Mouse (Mus musculus): ENCODE data around the gene Cdk14. TPM values are rescaled to one million over a fixed set of nuclear protein-coding genes. Genes with fewer than 3 reads are reported as not detected.

The Cdk14 gene
- polyA plus RNA-seq, 1 experiment = 2.6 TPM

DNA sequence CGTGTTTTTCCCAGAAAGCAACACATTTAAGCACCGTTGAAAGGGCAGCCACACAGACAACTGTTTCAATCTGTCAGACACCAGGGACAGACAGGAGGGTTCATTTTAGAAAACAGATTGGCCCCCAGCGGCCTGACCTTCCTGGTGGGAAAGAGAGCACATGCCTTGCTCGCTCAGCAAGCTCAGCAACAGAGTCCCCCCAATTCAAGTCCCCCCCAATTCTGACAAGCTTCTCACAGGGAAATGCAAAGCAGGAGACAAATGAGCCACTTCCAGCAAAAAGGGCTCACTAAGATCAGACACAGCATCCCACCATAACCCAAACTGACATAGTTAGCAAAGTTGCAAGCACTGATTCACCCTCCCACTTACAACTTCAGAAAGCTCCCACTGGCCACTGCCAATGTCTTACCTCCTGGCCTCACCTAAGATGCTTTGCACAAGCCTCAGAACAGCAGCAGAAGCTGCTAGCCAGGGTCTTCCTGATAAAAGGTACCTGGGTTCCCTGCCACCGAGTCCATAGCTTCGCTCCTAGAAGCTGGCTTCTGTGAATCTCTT lies 551.5 kb downstream of the Cdk14 start:
- H3K27me3 ChIP-seq (replicated peaks; ENCODE audit: control insufficient read depth, insufficient read depth, low read length) = no peaks in the 10 kb centered on the region
- 48% methylated on average over 6 of the region's 6 CpGs for WGBS
- TF ChIP-seq CTCF (conservative IDR thresholded peaks at IDR 0.05; ENCODE audit: insufficient read depth, insufficient read length, low read depth, low read length) = no peak
- TF ChIP-seq POLR2A (IDR thresholded peaks at IDR 0.05; ENCODE audit: low read depth, low read length) = no peak
- no peaks in the 10 kb centered on the region for H3K36me3 ChIP-seq (ENCODE audit: control insufficient read depth, insufficient read depth, low read length)
- H3K27ac ChIP-seq (ENCODE audit: insufficient read depth, low read depth, low read length) = no peak overlapping the region
- H3K4me1 ChIP-seq (ENCODE audit: control insufficient read depth, insufficient read depth, low read length) = no peaks in the 10 kb centered on the region; the same call in 1 of the 2 replicates
- no peak overlapping the region for H3K4me3 ChIP-seq (ENCODE audit: insufficient read depth, low read depth, low read length)
- peak; percentile 50 for DNase-seq

DNA sequence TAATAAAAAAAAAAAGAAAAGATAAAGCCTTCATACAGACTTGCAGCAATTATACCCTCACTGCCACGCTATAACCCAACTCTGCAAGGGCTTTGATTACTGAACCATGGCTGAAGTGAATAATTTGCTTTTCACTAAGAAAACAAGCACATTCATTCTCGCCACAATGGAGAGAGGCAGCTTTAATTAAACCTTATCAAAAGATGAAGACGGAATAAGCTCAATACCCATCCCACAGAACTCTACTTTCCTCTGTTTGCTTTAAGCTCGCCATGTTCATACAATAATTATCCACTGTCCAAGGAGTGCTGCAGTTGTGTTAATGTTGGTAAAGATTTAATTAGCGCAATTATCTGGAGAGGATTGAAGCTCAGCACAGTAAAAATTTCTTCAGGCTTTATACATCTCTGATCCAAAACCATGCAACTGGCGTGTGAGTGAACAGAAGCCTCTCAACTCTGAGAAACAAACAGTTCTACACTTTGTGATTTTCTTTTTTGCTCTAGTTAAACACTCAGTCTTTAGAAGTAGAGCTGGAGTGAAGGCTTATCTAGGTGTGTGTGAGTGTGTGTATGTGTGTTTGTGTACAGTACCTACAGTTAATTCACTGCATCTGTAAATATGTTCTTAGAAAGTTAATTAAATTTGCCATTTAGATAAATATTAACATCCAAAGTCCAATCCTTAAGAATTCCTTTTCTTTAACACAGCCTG lies 552.1 kb downstream of the Cdk14 start:
- peak; percentile 40 for DNase-seq
- Histone ChIP-seq H3K27ac (ENCODE audit: insufficient read depth, low read depth, low read length) (no peak overlapping the region), H3K4me3 (ENCODE audit: insufficient read depth, low read depth, low read length) (no peak overlapping the region), H3K4me1 (ENCODE audit: control insufficient read depth, insufficient read depth, low read length) (no peaks in the 10 kb centered on the region; the same call in 1 of the 2 replicates), H3K36me3 (ENCODE audit: control insufficient read depth, insufficient read depth, low read length) (no peaks in the 10 kb centered on the region), H3K27me3 (replicated peaks; ENCODE audit: control insufficient read depth, insufficient read depth, low read length) (no peaks in the 10 kb centered on the region)
- TF ChIP-seq CTCF (conservative IDR thresholded peaks at IDR 0.05; ENCODE audit: insufficient read depth, insufficient read length, low read depth, low read length) (no peak), POLR2A (IDR thresholded peaks at IDR 0.05; ENCODE audit: low read depth, low read length) (no peak)
- WGBS = 49% methylated on average over 6 of the region's 6 CpGs

DNA sequence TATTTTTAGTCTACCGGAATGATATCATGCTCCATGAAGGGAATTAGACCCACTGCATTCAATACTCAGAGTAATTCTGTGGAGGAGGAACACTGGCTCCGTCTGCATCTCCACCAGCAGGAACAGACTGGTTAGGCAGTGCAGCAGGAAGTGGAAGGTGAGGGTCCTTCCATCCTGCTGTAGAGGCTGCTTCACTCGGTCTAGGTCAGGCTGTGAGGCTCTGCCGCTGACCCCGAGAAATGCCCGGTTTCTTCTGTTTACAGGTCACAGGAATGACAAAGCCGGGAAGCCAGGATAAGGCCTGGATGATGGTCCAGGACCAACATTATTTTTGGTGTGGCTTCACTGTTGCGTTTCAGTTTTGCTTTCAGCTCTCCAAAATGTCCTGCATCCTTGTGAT lies 553.2 kb downstream of the Cdk14 start:
- Histone ChIP-seq H3K4me3 (ENCODE audit: insufficient read depth, low read depth, low read length) (no peak overlapping the region), H3K27me3 (replicated peaks; ENCODE audit: control insufficient read depth, insufficient read depth, low read length) (no peaks in the 10 kb centered on the region), H3K27ac (ENCODE audit: insufficient read depth, low read depth, low read length) (no peak overlapping the region), H3K4me1 (ENCODE audit: control insufficient read depth, insufficient read depth, low read length) (no peaks in the 10 kb centered on the region; the same call in 1 of the 2 replicates), H3K36me3 (ENCODE audit: control insufficient read depth, insufficient read depth, low read length) (no peaks in the 10 kb centered on the region)
- no peak for TF ChIP-seq POLR2A (IDR thresholded peaks at IDR 0.05; ENCODE audit: low read depth, low read length)
- TF ChIP-seq CTCF (conservative IDR thresholded peaks at IDR 0.05; ENCODE audit: insufficient read depth, insufficient read length, low read depth, low read length) = no peak
- WGBS = 68% methylated on average over 8 of the region's 8 CpGs
- no peak for DNase-seq

DNA sequence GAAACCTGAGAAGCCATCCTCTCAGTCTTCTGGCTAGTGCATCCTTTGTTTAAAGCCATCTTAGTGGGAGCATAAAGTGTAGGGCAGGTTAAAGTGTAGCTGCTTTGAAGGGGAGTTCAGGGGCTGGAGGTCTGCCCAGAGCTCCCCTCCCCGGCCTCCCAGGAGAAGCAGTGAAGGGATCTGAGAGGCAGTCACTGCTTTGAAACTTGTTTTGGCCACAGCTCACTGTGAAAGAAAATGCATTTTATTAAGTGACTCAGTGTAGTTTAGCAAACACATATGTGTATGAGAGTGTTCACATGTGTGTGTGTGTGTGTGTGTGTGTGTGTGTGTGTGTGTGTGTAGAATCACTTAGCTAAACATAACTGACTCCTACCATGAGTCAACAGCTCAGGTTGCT lies 554.0 kb downstream of the Cdk14 start:
- DNase-seq = no peak
- no peaks in the 10 kb centered on the region for H3K27me3 ChIP-seq (replicated peaks; ENCODE audit: control insufficient read depth, insufficient read depth, low read length)
- H3K4me3 ChIP-seq (ENCODE audit: insufficient read depth, low read depth, low read length) = no peak overlapping the region
- WGBS = 23% methylated on average over 1 of the region's 1 CpGs
- no peaks in the 10 kb centered on the region for H3K36me3 ChIP-seq (ENCODE audit: control insufficient read depth, insufficient read depth, low read length)
- H3K4me1 ChIP-seq (ENCODE audit: control insufficient read depth, insufficient read depth, low read length) = no peaks in the 10 kb centered on the region; the same call in 1 of the 2 replicates
- TF ChIP-seq POLR2A (IDR thresholded peaks at IDR 0.05; ENCODE audit: low read depth, low read length) (no peak), CTCF (conservative IDR thresholded peaks at IDR 0.05; ENCODE audit: insufficient read depth, insufficient read length, low read depth, low read length) (no peak)
- no peak overlapping the region for H3K27ac ChIP-seq (ENCODE audit: insufficient read depth, low read depth, low read length)

DNA sequence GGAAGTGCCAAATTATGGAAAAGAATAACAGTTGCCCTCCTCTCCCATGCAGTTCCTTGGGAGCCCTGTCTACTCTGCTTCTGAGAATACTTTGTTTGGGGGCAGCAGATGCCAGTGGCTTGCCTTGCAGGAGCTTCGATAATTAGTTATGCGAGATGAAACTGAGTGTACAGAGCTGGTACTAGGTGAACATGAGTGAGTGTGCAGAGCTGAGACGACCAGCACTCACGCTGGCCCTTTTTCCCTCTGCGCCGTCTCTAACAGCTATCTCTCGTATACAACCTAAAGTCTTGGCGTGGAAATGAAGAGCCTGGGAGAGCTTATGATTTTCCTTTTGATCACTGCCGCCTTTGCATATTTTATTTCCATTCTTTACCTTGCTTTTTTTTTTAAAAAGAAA lies 558.5 kb downstream of the Cdk14 start:
- DNase-seq = no peak

DNA sequence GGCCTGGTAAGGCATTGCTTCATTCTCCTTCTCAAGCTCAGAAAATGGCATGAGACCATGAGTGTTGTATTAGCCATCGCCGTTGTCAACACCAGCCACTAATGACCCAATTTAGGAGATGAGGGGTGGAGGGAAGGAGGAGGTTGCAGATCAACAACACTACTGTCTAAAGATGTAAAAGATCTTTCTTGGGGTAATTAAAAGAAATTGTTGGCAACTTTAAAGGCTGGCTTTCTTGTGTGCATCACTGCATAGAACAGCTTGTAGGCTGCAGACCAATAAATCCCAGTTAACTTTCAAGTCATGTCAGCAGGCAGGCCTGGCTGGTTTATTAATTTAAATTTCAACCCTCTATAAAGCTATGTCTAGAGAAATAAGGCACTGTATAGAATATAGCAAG lies 559.0 kb downstream of the Cdk14 start:
- Histone ChIP-seq H3K27me3 (replicated peaks; ENCODE audit: control insufficient read depth, insufficient read depth, low read length) (no peaks in the 10 kb centered on the region), H3K4me1 (ENCODE audit: control insufficient read depth, insufficient read depth, low read length) (no peaks in the 10 kb centered on the region), H3K27ac (ENCODE audit: insufficient read depth, low read depth, low read length) (no peak overlapping the region), H3K36me3 (ENCODE audit: control insufficient read depth, insufficient read depth, low read length) (no peaks in the 10 kb centered on the region), H3K4me3 (ENCODE audit: insufficient read depth, low read depth, low read length) (no peak overlapping the region)
- TF ChIP-seq POLR2A (IDR thresholded peaks at IDR 0.05; ENCODE audit: low read depth, low read length) (no peak), CTCF (conservative IDR thresholded peaks at IDR 0.05; ENCODE audit: insufficient read depth, insufficient read length, low read depth, low read length) (no peak)
- 66% methylated on average over 2 of the region's 2 CpGs for WGBS
- DNase-seq = no peak

More for the DNA sequence above, 558.5 kb downstream of the Cdk14 start:
- Histone ChIP-seq H3K27me3 (replicated peaks; ENCODE audit: control insufficient read depth, insufficient read depth, low read length) (no peaks in the 10 kb centered on the region), H3K4me1 (ENCODE audit: control insufficient read depth, insufficient read depth, low read length) (no peaks in the 10 kb centered on the region), H3K4me3 (ENCODE audit: insufficient read depth, low read depth, low read length) (no peak overlapping the region), H3K27ac (ENCODE audit: insufficient read depth, low read depth, low read length) (no peak overlapping the region), H3K36me3 (ENCODE audit: control insufficient read depth, insufficient read depth, low read length) (no peaks in the 10 kb centered on the region)
- 90% methylated on average over 9 of the region's 9 CpGs for WGBS
- no peak for TF ChIP-seq POLR2A (IDR thresholded peaks at IDR 0.05; ENCODE audit: low read depth, low read length)
- TF ChIP-seq CTCF (conservative IDR thresholded peaks at IDR 0.05; ENCODE audit: insufficient read depth, insufficient read length, low read depth, low read length) = no peak

DNA sequence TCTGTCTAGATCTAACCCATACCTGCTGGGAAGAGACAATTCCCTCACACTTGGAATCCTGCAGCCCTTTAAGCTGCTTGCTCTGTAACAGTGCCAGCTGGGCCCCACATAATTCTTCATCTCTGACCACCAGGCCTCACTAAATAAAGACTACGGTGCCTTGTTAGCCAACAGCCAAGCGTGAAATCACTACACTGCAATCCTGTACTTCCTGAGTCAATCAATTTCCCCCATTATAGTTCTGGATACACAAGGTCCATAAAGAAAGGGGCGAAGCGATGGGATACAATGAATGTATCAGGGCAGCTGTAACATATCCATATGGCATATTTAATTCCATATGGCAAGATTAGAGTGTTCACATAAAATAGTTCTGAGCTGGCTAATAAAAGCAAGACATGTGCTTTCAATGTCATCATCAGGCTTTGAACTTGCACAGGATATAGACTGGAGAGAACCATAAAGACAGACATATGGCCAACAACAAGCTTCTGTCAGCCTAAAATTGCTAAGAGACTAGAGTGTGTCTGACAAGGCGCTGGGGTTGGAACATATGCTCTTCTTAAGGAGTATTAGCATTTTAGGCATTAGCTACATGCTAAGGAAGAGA lies 562.0 kb downstream of the Cdk14 start:
- WGBS = 68% methylated on average over 5 of the region's 5 CpGs
- no peak for DNase-seq
- no peaks in the 10 kb centered on the region for H3K36me3 ChIP-seq (ENCODE audit: control insufficient read depth, insufficient read depth, low read length)
- TF ChIP-seq CTCF (conservative IDR thresholded peaks at IDR 0.05; ENCODE audit: insufficient read depth, insufficient read length, low read depth, low read length) (no peak), POLR2A (IDR thresholded peaks at IDR 0.05; ENCODE audit: low read depth, low read length) (no peak)
- no peak overlapping the region for H3K4me3 ChIP-seq (ENCODE audit: insufficient read depth, low read depth, low read length)
- no peak overlapping the region for H3K27ac ChIP-seq (ENCODE audit: insufficient read depth, low read depth, low read length)
- no peaks in the 10 kb centered on the region for H3K27me3 ChIP-seq (replicated peaks; ENCODE audit: control insufficient read depth, insufficient read depth, low read length)
- H3K4me1 ChIP-seq (ENCODE audit: control insufficient read depth, insufficient read depth, low read length) = no peaks in the 10 kb centered on the region

All from kidney, adult 2 months (tissue).